In genomic region chr9:119571411-119571888, GRCm38 (mm10) we compare ENCODE assay signal across 14 mouse cellular contexts. TPM values are rescaled to one million over a fixed set of nuclear protein-coding genes. Genes with fewer than 3 reads are reported as not detected.
DNase-seq lines count a peak whose midpoint lies in the region; ATAC-seq and TF ChIP-seq lines count a peak whose summit lies in the region.
"Had no signal": no experiment of that assay in that cellular context is flagged by ENCODE, and none has a peak within 500 bp of the region (broad histone marks: within the 10 kb centered on the region; RNA-seq: fewer than 3 reads in every experiment).

No protein-coding gene starts in this region.

- peak overlapping the region; percentile 34 for H3K4me3 ChIP-seq in midbrain, embryonic 10.5 days
- no peak overlapping the region for H3K4me3 ChIP-seq in midbrain, postnatal 0 days (ENCODE audit: low read depth, low read length)
- H3K4me3 ChIP-seq in forebrain, embryonic 10.5 days, result peak overlapping the region; percentile 36
- no peak overlapping the region for H3K4me3 ChIP-seq in hindbrain, postnatal 0 days (ENCODE audit: low read length)
- H3K4me3 ChIP-seq in liver, postnatal 0 days (ENCODE audit: low read depth, low read length), result no peak overlapping the region
- H3K4me3 ChIP-seq: megakaryocyte, embryonic 14.5 days had no signal

- no peaks in the 10 kb centered on the region for H3K9me3 ChIP-seq in midbrain, embryonic 10.5 days (replicated peaks)
- H3K9me3 ChIP-seq in midbrain, postnatal 0 days (ENCODE audit: low read length), result no peaks in the 10 kb centered on the region
- peaks cover 4% of the 10 kb centered on the region; the same call in 1 of the 2 replicates for H3K9me3 ChIP-seq in forebrain, embryonic 10.5 days
- H3K9me3 ChIP-seq in hindbrain, postnatal 0 days (ENCODE audit: low read length), result no peaks in the 10 kb centered on the region
- H3K9me3 ChIP-seq in liver, postnatal 0 days (ENCODE audit: low read length), result no peaks in the 10 kb centered on the region

- peaks cover 27% of the 10 kb centered on the region for H3K4me1 ChIP-seq in midbrain, embryonic 10.5 days
- H3K4me1 ChIP-seq in midbrain, postnatal 0 days (ENCODE audit: insufficient read depth, low read length), result no peaks in the 10 kb centered on the region; the same call in 1 of the 2 replicates
- H3K4me1 ChIP-seq in forebrain, embryonic 10.5 days, result peaks cover 88% of the 10 kb centered on the region
- peaks cover 11% of the 10 kb centered on the region for H3K4me1 ChIP-seq in hindbrain, postnatal 0 days (ENCODE audit: insufficient read depth, low read length)
- H3K4me1 ChIP-seq in liver, postnatal 0 days (ENCODE audit: insufficient read depth), result no peaks in the 10 kb centered on the region
- H3K4me1 ChIP-seq: megakaryocyte, embryonic 14.5 days had no signal

- under 1% methylated on average over 15 of the region's 15 CpGs for WGBS in midbrain, embryonic 10.5 days
- WGBS in midbrain, postnatal 0 days, result 5% methylated on average over 15 of the region's 15 CpGs
- under 1% methylated on average over 15 of the region's 15 CpGs for WGBS in forebrain, embryonic 10.5 days
- 3% methylated on average over 15 of the region's 15 CpGs for WGBS in hindbrain, postnatal 0 days
- WGBS in liver, postnatal 0 days (ENCODE audit: insufficient replicate concordance), result 4% methylated on average over 15 of the region's 15 CpGs

- no peak overlapping the region for H3K9ac ChIP-seq in midbrain, postnatal 0 days (replicated peaks; ENCODE audit: low read length, poor library complexity, severe bottlenecking)
- no peak overlapping the region for H3K9ac ChIP-seq in hindbrain, postnatal 0 days (replicated peaks; ENCODE audit: low read length)
- no peak overlapping the region for H3K9ac ChIP-seq in liver, postnatal 0 days (replicated peaks)
- H3K9ac ChIP-seq: liver, embryonic 14.5 days had no signal

- peaks cover 100% of the 10 kb centered on the region for H3K27me3 ChIP-seq in midbrain, embryonic 10.5 days (ENCODE audit: low read depth, poor library complexity, severe bottlenecking)
- H3K27me3 ChIP-seq in midbrain, postnatal 0 days (ENCODE audit: insufficient read depth, low read length), result peaks cover 82% of the 10 kb centered on the region
- peaks cover 100% of the 10 kb centered on the region for H3K27me3 ChIP-seq in forebrain, embryonic 10.5 days (ENCODE audit: poor library complexity, severe bottlenecking)
- H3K27me3 ChIP-seq in hindbrain, postnatal 0 days (ENCODE audit: insufficient read depth, low read length), result peaks cover 67% of the 10 kb centered on the region
- peaks cover 39% of the 10 kb centered on the region for H3K27me3 ChIP-seq in liver, postnatal 0 days (ENCODE audit: insufficient read depth, low read length)

- peak; percentile 65 for DNase-seq in midbrain, embryonic 10.5 days (ENCODE audit: low spot score)
- no peak for DNase-seq in midbrain, postnatal 0 days (ENCODE audit: low spot score)
- DNase-seq in forebrain, embryonic 10.5 days (ENCODE audit: extremely low spot score, low spot score), result peak; percentile 84
- DNase-seq in hindbrain, postnatal 0 days (ENCODE audit: low spot score), result no peak
- DNase-seq in retina, embryonic 14.5 days (ENCODE audit: low spot score), result peak; percentile 78
- no peak for DNase-seq in Muller cell, postnatal 12 days (ENCODE audit: inconsistent ontology term)
- no peak for DNase-seq in liver, postnatal 0 days
- no peak for DNase-seq in adrenal gland, postnatal 14 days
- DNase-seq: adrenal gland, adult 2 months; cerebellum, adult 8-10 months; right cerebral cortex, adult 18-20 months had no signal

- H3K36me3 ChIP-seq in midbrain, embryonic 10.5 days, result no peaks in the 10 kb centered on the region
- H3K36me3 ChIP-seq in midbrain, postnatal 0 days (ENCODE audit: insufficient read depth, low read length), result no peaks in the 10 kb centered on the region
- H3K36me3 ChIP-seq in forebrain, embryonic 10.5 days (replicated peaks), result no peaks in the 10 kb centered on the region
- H3K36me3 ChIP-seq in hindbrain, postnatal 0 days (ENCODE audit: insufficient read depth, low read length), result no peaks in the 10 kb centered on the region
- H3K36me3 ChIP-seq in liver, postnatal 0 days (replicated peaks; ENCODE audit: insufficient read depth, low read length), result no peaks in the 10 kb centered on the region

- no peak for TF ChIP-seq CTCF in midbrain, postnatal 0 days (IDR thresholded peaks at IDR 0.05)
- no peak for TF ChIP-seq CTCF in hindbrain, postnatal 0 days (IDR thresholded peaks at IDR 0.05; ENCODE audit: low read depth)
- TF ChIP-seq CTCF in liver, postnatal 0 days (IDR thresholded peaks at IDR 0.05; ENCODE audit: low read depth), result no peak

- H3K4me2 ChIP-seq in midbrain, postnatal 0 days (ENCODE audit: low read depth, low read length, poor library complexity, severe bottlenecking), result no peak overlapping the region
- H3K4me2 ChIP-seq in hindbrain, postnatal 0 days (ENCODE audit: low read depth, low read length), result peak overlapping the region; percentile 27
- H3K4me2 ChIP-seq in liver, postnatal 0 days (ENCODE audit: low read depth, low read length), result no peak overlapping the region

- no peak for ATAC-seq in midbrain, postnatal 0 days (ENCODE audit: low FRiP score)
- no peak for ATAC-seq in hindbrain, postnatal 0 days
- ATAC-seq in liver, postnatal 0 days, result no peak
- ATAC-seq: intestine, embryonic 16.5 days had no signal

- TF ChIP-seq EP300 in liver, postnatal 0 days (IDR thresholded peaks at IDR 0.05; ENCODE audit: low read depth), result no peak

- H3K27ac ChIP-seq in midbrain, embryonic 10.5 days (replicated peaks), result no peak overlapping the region
- no peak overlapping the region for H3K27ac ChIP-seq in midbrain, postnatal 0 days (ENCODE audit: low read depth, low read length)
- peak overlapping the region; percentile 80 for H3K27ac ChIP-seq in forebrain, embryonic 10.5 days
- H3K27ac ChIP-seq in hindbrain, postnatal 0 days, result no peak overlapping the region
- no peak overlapping the region for H3K27ac ChIP-seq in liver, postnatal 0 days (ENCODE audit: low read depth)
- H3K27ac ChIP-seq: liver, embryonic 14.5 days had no signal

RNA-seq across cellular contexts. Expression of gene Scn5a, which starts 7.4 kb away (rescaled TPM):
- polyA plus RNA-seq in midbrain, embryonic 10.5 days (2016; fragmentation: Nextera tagmentation; extraction: Ambion mirVana), result 0.12 and 0.22 TPM in 2 replicates
- total RNA-seq in midbrain, postnatal 0 days (2014; rRNA removed), result 1.2 and 1.4 TPM in 2 replicates
- 0.36 and 0.38 TPM in 2 replicates for polyA plus RNA-seq in midbrain, postnatal 0 days (2015; fragmentation: Nextera tagmentation; extraction: Ambion mirVana)
- polyA plus RNA-seq in forebrain, embryonic 10.5 days (2016; fragmentation: Nextera tagmentation; extraction: Ambion mirVana), result 2.9 and 3.6 TPM in 2 replicates
- total RNA-seq in hindbrain, postnatal 0 days (2014; rRNA removed), result 0.68 and 1.5 TPM in 2 replicates
- polyA plus RNA-seq in hindbrain, postnatal 0 days (2015; fragmentation: Nextera tagmentation; extraction: Ambion mirVana), result 0.24 TPM in 2 replicates
- 0.01 TPM in 2 replicates for polyA plus RNA-seq in liver, postnatal 0 days (2015; fragmentation: Nextera tagmentation; extraction: Ambion mirVana)
- total RNA-seq in adrenal gland, postnatal 14 days (2021), result 0.22 and 0.56 TPM in 2 replicates

Comparison
In these comparisons a context has a peak if more than half of its experiments do, and no peak if none do; other contexts are left out.
1. DNase-seq: peak in midbrain, embryonic 10.5 days (single experiment), forebrain, embryonic 10.5 days (single experiment) and retina, embryonic 14.5 days (single experiment); none in midbrain, postnatal 0 days (single experiment), hindbrain, postnatal 0 days (single experiment), Muller cell, postnatal 12 days (single experiment), liver, postnatal 0 days (single experiment) and adrenal gland, postnatal 14 days (single experiment).
2. H3K4me3 ChIP-seq: peak in midbrain, embryonic 10.5 days (single experiment) and forebrain, embryonic 10.5 days (single experiment); none in midbrain, postnatal 0 days (single experiment), hindbrain, postnatal 0 days (single experiment) and liver, postnatal 0 days (single experiment).